Mouse (Mus musculus): ENCODE results near the gene Kcns1. TPM values are rescaled to one million over a fixed set of nuclear protein-coding genes. Genes with fewer than 3 reads are reported as not detected.

Gene Kcns1
- polyA plus RNA-seq, 1 experiment, result 0.12 TPM

DNA sequence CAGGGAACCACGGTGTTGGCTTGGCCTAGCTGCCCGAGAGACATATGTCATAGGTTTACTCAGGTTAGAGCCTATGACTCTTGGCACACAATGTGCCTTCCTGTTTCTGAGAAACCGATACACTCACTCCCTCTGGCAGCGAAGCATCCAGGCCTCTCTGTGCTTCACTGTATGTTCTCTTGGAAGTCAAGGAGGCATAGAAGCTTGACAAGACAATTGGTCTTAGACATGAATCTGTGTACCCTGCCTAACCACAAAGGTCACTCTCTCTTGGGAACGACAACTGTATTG is 25.7 kb upstream of the Kcns1 start:
- no peak for TF ChIP-seq POLR2A (IDR thresholded peaks at IDR 0.05; ENCODE audit: low read depth, low read length)
- no peak for TF ChIP-seq CTCF (IDR thresholded peaks at IDR 0.05; ENCODE audit: extremely low read depth, insufficient read depth, insufficient read length, insufficient replicate concordance)
- H3K4me1 ChIP-seq (ENCODE audit: control insufficient read depth, insufficient read depth, insufficient read length), result no peaks in the 10 kb centered on the region
- H3K27ac ChIP-seq (ENCODE audit: insufficient read depth, low read length), result no peak overlapping the region
- H3K27me3 ChIP-seq (ENCODE audit: control insufficient read depth, insufficient read depth, low read length), result no peaks in the 10 kb centered on the region
- WGBS, result 88% methylated on average over 5 of the region's 5 CpGs
- no peak overlapping the region for H3K4me3 ChIP-seq (ENCODE audit: extremely low read depth, insufficient read depth, insufficient read length)
- H3K36me3 ChIP-seq (ENCODE audit: control insufficient read depth, insufficient read depth, low read length), result no peaks in the 10 kb centered on the region
- DNase-seq (ENCODE audit: low read depth in 1 of 2, low spot score in 2 of 2), result no peak

DNA sequence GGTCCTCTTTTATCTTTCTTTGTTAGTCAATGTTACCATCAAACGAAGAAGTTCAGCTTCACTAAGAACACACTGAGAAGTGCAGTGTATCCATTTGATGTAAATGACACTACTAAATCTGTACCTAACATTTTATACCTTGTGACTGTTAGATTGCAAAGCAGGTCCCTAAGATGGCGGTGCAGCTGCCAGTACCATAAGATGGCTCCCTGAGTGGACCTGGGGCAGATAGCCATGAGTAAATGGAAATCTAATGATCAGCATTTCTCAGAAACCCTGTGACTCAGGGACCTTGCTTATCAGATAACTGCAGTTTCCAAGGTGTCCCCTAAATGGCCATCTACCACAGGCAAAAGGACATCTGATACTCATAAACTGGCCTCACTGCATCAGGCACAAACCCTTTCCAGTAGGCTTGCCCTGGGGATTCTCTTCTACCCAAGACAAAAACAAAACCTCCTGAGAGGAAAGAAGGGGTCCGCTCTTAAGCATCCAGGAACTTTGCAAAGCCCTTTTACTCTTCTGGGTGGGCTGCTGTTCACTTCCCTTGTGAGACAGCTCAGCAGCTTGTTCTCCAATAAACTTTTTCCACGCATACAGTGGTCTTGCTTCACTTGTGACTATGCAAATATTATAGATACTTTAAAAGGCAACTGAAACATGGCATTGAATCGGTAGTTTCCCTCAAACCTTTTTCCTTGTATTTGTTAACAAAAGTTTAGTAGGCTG is 25.2 kb upstream of the Kcns1 start:
- no peak overlapping the region for H3K4me3 ChIP-seq (ENCODE audit: extremely low read depth, insufficient read depth, insufficient read length)
- DNase-seq (ENCODE audit: low read depth in 1 of 2, low spot score in 2 of 2), result no peak
- H3K4me1 ChIP-seq (ENCODE audit: control insufficient read depth, insufficient read depth, insufficient read length), result no peaks in the 10 kb centered on the region
- H3K36me3 ChIP-seq (ENCODE audit: control insufficient read depth, insufficient read depth, low read length), result no peaks in the 10 kb centered on the region
- no peak for TF ChIP-seq POLR2A (IDR thresholded peaks at IDR 0.05; ENCODE audit: low read depth, low read length)
- no peak for TF ChIP-seq CTCF (IDR thresholded peaks at IDR 0.05; ENCODE audit: extremely low read depth, insufficient read depth, insufficient read length, insufficient replicate concordance)
- WGBS, result 85% methylated on average over 5 of the region's 5 CpGs
- no peak overlapping the region for H3K27ac ChIP-seq (ENCODE audit: insufficient read depth, low read length)
- H3K27me3 ChIP-seq (ENCODE audit: control insufficient read depth, insufficient read depth, low read length), result no peaks in the 10 kb centered on the region

DNA sequence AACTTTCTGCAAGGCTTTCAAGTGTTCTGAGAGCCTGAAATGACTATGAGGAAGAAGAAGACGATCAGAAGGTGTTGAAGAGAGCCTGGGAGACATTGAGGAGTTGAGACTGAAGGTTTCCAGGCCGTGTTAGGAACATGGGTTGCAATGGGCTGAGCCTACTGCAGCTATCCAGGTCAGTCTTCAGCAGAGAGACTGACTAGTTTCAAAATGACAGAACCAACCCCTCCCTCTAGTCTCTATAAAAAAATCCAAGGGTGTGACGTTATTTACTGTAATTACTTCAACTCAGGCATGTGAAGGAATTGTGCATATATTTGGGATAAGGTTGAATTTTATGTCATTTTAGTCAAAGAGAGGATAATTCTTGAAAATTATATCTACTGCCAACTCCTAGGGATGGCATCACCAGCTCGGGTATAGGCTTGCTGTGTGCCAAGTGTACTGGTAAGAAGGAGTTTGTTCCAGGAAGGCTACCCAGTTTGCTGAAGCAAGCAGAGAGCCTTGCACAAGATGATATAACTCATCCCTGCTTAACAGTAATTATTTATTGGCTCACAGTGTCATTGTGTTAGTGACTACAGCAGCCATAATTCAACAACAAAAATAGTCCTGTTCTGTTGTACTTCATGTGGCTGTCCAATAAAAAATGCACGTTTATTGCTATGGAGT is 24.2 kb upstream of the Kcns1 start:
- WGBS, result 77% methylated on average over 5 of the region's 5 CpGs
- H3K36me3 ChIP-seq (ENCODE audit: control insufficient read depth, insufficient read depth, low read length), result no peaks in the 10 kb centered on the region
- DNase-seq (ENCODE audit: low read depth in 1 of 2, low spot score in 2 of 2), result no peak
- no peaks in the 10 kb centered on the region for H3K4me1 ChIP-seq (ENCODE audit: control insufficient read depth, insufficient read depth, insufficient read length)
- TF ChIP-seq CTCF (IDR thresholded peaks at IDR 0.05; ENCODE audit: extremely low read depth, insufficient read depth, insufficient read length, insufficient replicate concordance) (no peak), POLR2A (IDR thresholded peaks at IDR 0.05; ENCODE audit: low read depth, low read length) (no peak)
- H3K4me3 ChIP-seq (ENCODE audit: extremely low read depth, insufficient read depth, insufficient read length), result no peak overlapping the region
- H3K27me3 ChIP-seq (ENCODE audit: control insufficient read depth, insufficient read depth, low read length), result no peaks in the 10 kb centered on the region
- no peak overlapping the region for H3K27ac ChIP-seq (ENCODE audit: insufficient read depth, low read length)

DNA sequence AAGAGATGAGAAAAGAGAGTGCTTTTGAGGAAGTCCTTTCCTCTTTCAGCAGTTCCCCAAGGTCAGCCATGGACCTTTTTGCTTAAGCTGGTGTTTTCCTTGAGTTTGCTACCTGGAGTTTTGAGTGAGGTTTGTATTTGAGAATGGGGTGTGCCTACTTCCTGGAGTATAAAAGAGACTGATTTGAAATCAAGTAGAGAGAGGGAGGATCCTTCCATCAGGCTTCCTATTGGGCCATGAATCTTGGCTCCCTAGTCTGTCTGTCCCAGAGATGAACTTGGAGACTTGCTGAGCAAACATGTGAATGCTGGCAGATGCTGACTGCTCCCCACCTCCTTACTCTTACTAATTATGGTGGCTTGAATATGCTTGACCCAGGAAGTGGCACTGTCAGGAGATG is 21.4 kb upstream of the Kcns1 start:
- Histone ChIP-seq H3K27me3 (ENCODE audit: control insufficient read depth, insufficient read depth, low read length) (no peaks in the 10 kb centered on the region), H3K27ac (ENCODE audit: insufficient read depth, low read length) (no peak overlapping the region)
- TF ChIP-seq CTCF (IDR thresholded peaks at IDR 0.05; ENCODE audit: extremely low read depth, insufficient read depth, insufficient read length, insufficient replicate concordance) (no peak), POLR2A (IDR thresholded peaks at IDR 0.05; ENCODE audit: low read depth, low read length) (no peak)

DNA sequence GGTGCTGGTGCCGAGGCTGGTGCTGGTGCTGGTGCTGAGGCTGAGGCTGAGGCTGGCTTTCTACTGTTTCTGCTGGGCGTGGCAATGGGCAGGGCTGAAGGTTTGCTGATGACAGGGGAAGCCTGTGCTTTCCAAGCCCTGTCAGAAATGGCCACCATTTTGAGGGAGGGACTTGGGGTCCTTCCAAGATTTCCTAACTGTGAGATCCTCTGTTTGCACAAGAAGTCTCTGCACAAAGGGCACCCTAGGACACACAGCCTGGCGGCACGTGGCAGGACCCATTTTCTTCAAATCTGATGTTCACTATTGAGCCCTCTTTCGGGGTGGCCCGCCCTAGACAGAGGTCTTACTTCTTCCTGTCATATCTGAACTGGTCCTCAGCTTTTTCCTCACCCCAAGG is 19.7 kb upstream of the Kcns1 start, which contains the start of gene Wfdc12:
Gene Wfdc12, minus strand, starts transcription at position 33 of the 400 bp plus-strand sequence.
- no peaks in the 10 kb centered on the region for H3K4me1 ChIP-seq (ENCODE audit: control insufficient read depth, insufficient read depth, insufficient read length)
- no peaks in the 10 kb centered on the region for H3K27me3 ChIP-seq (ENCODE audit: control insufficient read depth, insufficient read depth, low read length)
- H3K27ac ChIP-seq (ENCODE audit: insufficient read depth, low read length), result no peak within 1 kb of the TSS
- no peak within 1 kb of the TSS for H3K4me3 ChIP-seq (ENCODE audit: extremely low read depth, insufficient read depth, insufficient read length)
- 87% methylated on average over 6 of the region's 6 CpGs for WGBS
- no peak for TF ChIP-seq POLR2A (IDR thresholded peaks at IDR 0.05; ENCODE audit: low read depth, low read length)
- no peak for TF ChIP-seq CTCF (IDR thresholded peaks at IDR 0.05; ENCODE audit: extremely low read depth, insufficient read depth, insufficient read length, insufficient replicate concordance)
- no peak for DNase-seq (ENCODE audit: low read depth in 1 of 2, low spot score in 2 of 2)
- no peaks in the 10 kb centered on the region for H3K36me3 ChIP-seq (ENCODE audit: control insufficient read depth, insufficient read depth, low read length)

More for the DNA sequence above, 21.4 kb upstream of the Kcns1 start:
- no peaks in the 10 kb centered on the region for H3K36me3 ChIP-seq (ENCODE audit: control insufficient read depth, insufficient read depth, low read length)
- H3K4me1 ChIP-seq (ENCODE audit: control insufficient read depth, insufficient read depth, insufficient read length), result no peaks in the 10 kb centered on the region
- no peak for DNase-seq (ENCODE audit: low read depth in 1 of 2, low spot score in 2 of 2)
- H3K4me3 ChIP-seq (ENCODE audit: extremely low read depth, insufficient read depth, insufficient read length), result no peak overlapping the region

DNA sequence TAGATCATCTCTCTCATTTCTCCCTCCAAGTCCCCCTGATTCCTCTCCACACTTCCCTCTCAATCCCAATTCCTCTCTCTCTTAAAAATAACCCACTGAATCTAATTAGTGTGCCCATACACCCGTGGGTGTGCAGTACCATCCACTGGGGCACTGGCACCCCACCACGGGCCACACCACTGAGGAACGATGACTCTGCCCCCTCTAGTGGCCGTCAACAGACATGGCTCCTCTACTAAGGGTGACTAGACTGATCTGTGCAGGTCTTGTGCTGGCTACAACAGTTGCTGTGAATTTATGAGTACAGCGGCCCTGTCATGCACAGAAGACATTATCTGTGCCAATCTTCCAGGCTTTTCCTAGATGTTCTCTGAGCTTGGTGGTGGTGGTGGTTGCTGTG is 17.8 kb upstream of the Kcns1 start:
- TF ChIP-seq CTCF (IDR thresholded peaks at IDR 0.05; ENCODE audit: extremely low read depth, insufficient read depth, insufficient read length, insufficient replicate concordance) (peak; percentile 57; the same call in 1 of the 2 replicates), POLR2A (IDR thresholded peaks at IDR 0.05; ENCODE audit: low read depth, low read length) (no peak)
- no peak overlapping the region for H3K4me3 ChIP-seq (ENCODE audit: extremely low read depth, insufficient read depth, insufficient read length)
- H3K4me1 ChIP-seq (ENCODE audit: control insufficient read depth, insufficient read depth, insufficient read length), result peaks cover 5% of the 10 kb centered on the region; the same call in 1 of the 2 replicates
- H3K36me3 ChIP-seq (ENCODE audit: control insufficient read depth, insufficient read depth, low read length), result no peaks in the 10 kb centered on the region
- DNase-seq (ENCODE audit: low read depth in 1 of 2, low spot score in 2 of 2), result no peak
- no peak overlapping the region for H3K27ac ChIP-seq (ENCODE audit: insufficient read depth, low read length)
- 20% methylated on average over 5 of the region's 5 CpGs for WGBS
- no peaks in the 10 kb centered on the region for H3K27me3 ChIP-seq (ENCODE audit: control insufficient read depth, insufficient read depth, low read length)
